Mouse (Mus musculus) kidney, embryonic 16.5 days (tissue): ENCODE results near the gene Prtg. TPM values are rescaled to one million over a fixed set of nuclear protein-coding genes. Genes with fewer than 3 reads are reported as not detected.
A peak's percentile ranks its signal among the peaks of the same experiment; 100 is the strongest.

Source experiments
- ATAC-seq: fragments of 200-750 bp; cut with Nextera tagmentation; 2 replicates; pipeline ENCODE4 v1.8.0; 2017; ENCODE audit warnings: moderate TSS enrichment; ENCODE audit not compliant: low FRiP score, low TSS enrichment
- H3K27ac ChIP-seq: fragments of 300-500 bp; sonication (generic); 2 replicates; pipeline ENCODE4 v1.5.1; 2014; ENCODE audit warnings: low read length
- H3K27me3 ChIP-seq: fragments of 300-500 bp; sonication (generic); 2 replicates; pipeline ENCODE4 v1.6.1; 2014; ENCODE audit warnings: low read length, control low read depth, mixed read lengths; ENCODE audit not compliant: insufficient read depth
- H3K36me3 ChIP-seq: fragments of 300-500 bp; sonication (generic); 2 replicates; pipeline ENCODE4 v1.6.1; 2014; ENCODE audit warnings: low read length, control low read depth, mixed read lengths; ENCODE audit not compliant: insufficient read depth
- H3K4me1 ChIP-seq: fragments of 300-500 bp; sonication (generic); 2 replicates; pipeline ENCODE4 v1.6.1; 2014; ENCODE audit warnings: low read length, control low read depth, mixed read lengths; ENCODE audit not compliant: insufficient read depth
- H3K4me2 ChIP-seq: fragments of 300-500 bp; sonication (generic); replicated peaks from 2 replicates; pipeline ENCODE4 v1.6.1; 2014; ENCODE audit warnings: low read depth, low read length
- H3K4me3 ChIP-seq: fragments of 300-500 bp; sonication (generic); 2 replicates; pipeline ENCODE4 v1.5.1; 2014; ENCODE audit warnings: mild to moderate bottlenecking, low read length
- H3K9ac ChIP-seq: fragments of 300-500 bp; sonication (generic); replicated peaks from 2 replicates; pipeline ENCODE4 v1.6.1; 2014; ENCODE audit warnings: low read length
- H3K9me3 ChIP-seq: fragments of 300-500 bp; sonication (generic); 2 replicates; pipeline ENCODE4 v1.6.1; 2016; ENCODE audit warnings: low read length, control low read depth
- WGBS: fragments of 180-500 bp; shearing (Covaris S2); extraction: QIAGEN DNeasy Blood & Tissue Kit; methylation state at CpG from one replicate; pipeline ENCODE4 v1.1.7; 2014; 5-methylcytosine and 5-hydroxymethylcytosine counted together
- polyA plus RNA-seq: library from polyadenylated mRNA; unstranded; fragments of >200 nt; fragmentation: Nextera tagmentation; extraction: Ambion mirVana; gene quantifications from 2 replicates; pipeline ENCODE4 v1.2.1, GENCODE M21; 2015

Prtg gene
- polyA plus RNA-seq, 1 experiment from 2014 or later: 1.8 TPM

DNA sequence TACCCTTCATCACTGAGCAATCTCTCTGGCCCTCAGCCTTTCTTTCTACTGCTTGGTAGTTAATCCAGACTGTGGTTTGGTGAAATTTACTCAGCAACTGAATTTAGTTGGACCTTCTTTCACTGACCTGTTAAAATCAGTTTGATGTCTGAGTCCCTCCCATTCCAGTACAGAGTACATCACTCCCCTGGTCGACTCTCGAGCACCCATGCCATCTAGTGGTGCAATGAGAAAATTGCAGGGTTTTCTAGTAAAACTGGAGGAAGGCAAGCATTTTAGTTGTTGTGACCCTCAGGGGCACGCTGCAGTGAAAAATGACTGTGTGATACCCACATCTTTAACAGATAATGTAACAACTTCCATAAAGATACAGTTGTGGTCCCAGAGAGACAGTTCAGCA, 77.3 kb downstream of the Prtg start:
- 0 out of 2 replicates have a peak, but pooled peaks have one; percentile 29 for ATAC-seq
- Histone ChIP-seq H3K4me3 (no peak overlapping the region), H3K9ac (no peak overlapping the region), H3K36me3 (no peaks in the 10 kb centered on the region), H3K4me1 (peaks cover 35% of the 10 kb centered on the region), H3K9me3 (no peaks in the 10 kb centered on the region), H3K4me2 (no peak overlapping the region), H3K27ac (no peak overlapping the region), H3K27me3 (no peaks in the 10 kb centered on the region)
- WGBS: 10% methylated on average over 3 of the region's 3 CpGs

GRCm38 (mm10) chr9:72889777-72890176, 83.1 kb downstream of the Prtg start:
- Histone ChIP-seq H3K4me3 (no peak overlapping the region), H3K9ac (no peak overlapping the region), H3K4me2 (no peak overlapping the region), H3K27ac (no peak overlapping the region), H3K9me3 (peaks cover 3% of the 10 kb centered on the region; the same call in 1 of the 2 replicates), H3K27me3 (no peaks in the 10 kb centered on the region), H3K4me1 (no peaks in the 10 kb centered on the region), H3K36me3 (peaks cover 4% of the 10 kb centered on the region)
- ATAC-seq: no peak
- WGBS: 82% methylated on average over 1 of the region's 1 CpGs

GRCm38 (mm10) chr9:72890499-72891085, 83.9 kb downstream of the Prtg start:
- peaks cover 6% of the 10 kb centered on the region; the same call in 1 of the 2 replicates for H3K9me3 ChIP-seq
- 82% methylated on average over 10 of the region's 10 CpGs for WGBS

GRCm38 (mm10) chr9:72892761-72893160, 86.1 kb downstream of the Prtg start:
- no peak overlapping the region for H3K27ac ChIP-seq
- H3K9me3 ChIP-seq: peaks cover 6% of the 10 kb centered on the region; the same call in 1 of the 2 replicates
- H3K36me3 ChIP-seq: peaks cover 9% of the 10 kb centered on the region
- H3K9ac ChIP-seq: no peak overlapping the region
- H3K27me3 ChIP-seq: no peaks in the 10 kb centered on the region
- ATAC-seq: no peak
- WGBS: 95% methylated on average over 5 of the region's 5 CpGs
- no peaks in the 10 kb centered on the region for H3K4me1 ChIP-seq
- no peak overlapping the region for H3K4me3 ChIP-seq
- H3K4me2 ChIP-seq: no peak overlapping the region

More at GRCm38 (mm10) chr9:72890499-72891085, 83.9 kb downstream of the Prtg start:
- Histone ChIP-seq H3K4me2 (no peak overlapping the region), H3K27me3 (no peaks in the 10 kb centered on the region), H3K9ac (no peak overlapping the region), H3K4me1 (no peaks in the 10 kb centered on the region), H3K4me3 (no peak overlapping the region), H3K36me3 (peaks cover 9% of the 10 kb centered on the region), H3K27ac (no peak overlapping the region)
- no peak for ATAC-seq

DNA sequence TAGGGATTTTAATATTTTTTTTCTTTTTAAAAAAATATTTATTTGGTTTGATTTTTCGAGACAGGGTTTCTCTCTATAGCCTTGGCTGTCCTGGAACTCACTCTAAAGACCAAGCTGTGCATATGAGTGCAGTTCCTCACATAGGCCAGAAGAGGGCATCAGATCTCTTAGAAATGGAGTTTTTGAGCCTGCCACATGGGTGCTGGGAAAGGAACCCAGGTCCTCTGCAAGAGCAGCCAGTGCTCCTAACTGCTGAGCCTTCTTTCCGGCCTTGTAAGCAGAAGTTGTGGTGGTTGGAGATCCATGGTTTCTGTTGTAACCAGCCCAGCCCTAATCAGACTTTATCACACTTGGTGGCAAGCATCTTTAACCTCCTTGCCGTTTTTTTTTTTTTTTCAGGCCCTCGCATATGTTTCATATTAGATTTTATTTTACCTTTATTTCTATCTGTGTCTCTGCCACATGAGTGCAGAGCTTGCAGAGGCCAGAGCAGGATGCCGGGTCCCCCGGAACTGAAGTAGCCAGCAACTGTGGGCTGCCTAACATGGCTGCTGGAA, 88.2 kb downstream of the Prtg start:
- WGBS: 96% methylated on average over 6 of the region's 6 CpGs
- H3K9ac ChIP-seq: no peak overlapping the region
- H3K4me2 ChIP-seq: no peak overlapping the region
- H3K4me3 ChIP-seq: no peak overlapping the region
- H3K27me3 ChIP-seq: no peaks in the 10 kb centered on the region
- no peak overlapping the region for H3K27ac ChIP-seq
- H3K9me3 ChIP-seq: peaks cover 6% of the 10 kb centered on the region; the same call in 1 of the 2 replicates
- H3K4me1 ChIP-seq: no peaks in the 10 kb centered on the region
- ATAC-seq: no peak
- H3K36me3 ChIP-seq: peaks cover 9% of the 10 kb centered on the region

DNA sequence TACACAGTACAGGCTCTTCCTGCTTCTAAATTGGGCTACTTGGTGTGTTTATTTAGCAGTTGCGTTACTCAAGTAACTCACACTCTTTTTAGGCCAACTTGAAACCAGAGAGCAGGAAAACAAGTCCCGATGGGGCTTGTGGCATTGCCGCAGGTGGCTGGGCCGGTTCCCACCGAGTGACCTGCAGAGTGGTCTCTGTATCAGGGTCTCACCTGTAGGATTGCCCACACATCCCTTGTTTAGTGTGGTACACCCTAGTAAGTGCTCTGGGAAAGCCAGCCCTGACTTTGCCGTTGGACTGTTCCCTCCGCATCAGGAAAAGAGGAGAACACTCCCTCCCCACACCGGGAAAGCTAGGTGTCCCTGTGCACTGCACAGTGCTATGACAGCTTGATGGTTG, 95.4 kb downstream of the Prtg start:
- no peak for ATAC-seq
- no peaks in the 10 kb centered on the region for H3K4me1 ChIP-seq
- 65% methylated on average over 8 of the region's 8 CpGs for WGBS

GRCm38 (mm10) chr9:72902611-72903010, 95.9 kb downstream of the Prtg start:
- no peak for ATAC-seq
- 91% methylated on average over 5 of the region's 5 CpGs for WGBS

More for the DNA sequence above, 95.4 kb downstream of the Prtg start:
- Histone ChIP-seq H3K9me3 (no peaks in the 10 kb centered on the region), H3K4me2 (no peak overlapping the region), H3K4me3 (no peak overlapping the region), H3K27ac (no peak overlapping the region), H3K27me3 (no peaks in the 10 kb centered on the region), H3K36me3 (0 out of 2 replicates have a peak, but pooled peaks cover 5% of the 10 kb centered on the region), H3K9ac (no peak overlapping the region)

GRCm38 (mm10) chr9:72906693-72907103, 100.0 kb downstream of the Prtg start:
- Histone ChIP-seq H3K27ac (no peak overlapping the region), H3K4me2 (no peak overlapping the region), H3K27me3 (no peaks in the 10 kb centered on the region), H3K9ac (no peak overlapping the region), H3K4me3 (no peak overlapping the region), H3K36me3 (0 out of 2 replicates have a peak, but pooled peaks cover 8% of the 10 kb centered on the region), H3K4me1 (no peaks in the 10 kb centered on the region), H3K9me3 (no peaks in the 10 kb centered on the region)
- ATAC-seq: no peak
- 65% methylated on average over 6 of the region's 6 CpGs for WGBS

More at GRCm38 (mm10) chr9:72902611-72903010, 95.9 kb downstream of the Prtg start:
- Histone ChIP-seq H3K4me1 (no peaks in the 10 kb centered on the region), H3K27me3 (no peaks in the 10 kb centered on the region), H3K27ac (no peak overlapping the region), H3K9me3 (no peaks in the 10 kb centered on the region), H3K36me3 (0 out of 2 replicates have a peak, but pooled peaks cover 5% of the 10 kb centered on the region), H3K9ac (no peak overlapping the region), H3K4me3 (no peak overlapping the region), H3K4me2 (no peak overlapping the region)

GRCm38 (mm10) chr9:72911381-72911780, 104.7 kb downstream of the Prtg start:
- Histone ChIP-seq H3K4me3 (no peak overlapping the region), H3K4me2 (no peak overlapping the region), H3K9me3 (no peaks in the 10 kb centered on the region), H3K27ac (no peak overlapping the region), H3K4me1 (no peaks in the 10 kb centered on the region), H3K9ac (no peak overlapping the region), H3K27me3 (no peaks in the 10 kb centered on the region), H3K36me3 (peaks cover 8% of the 10 kb centered on the region)
- ATAC-seq: no peak
- 91% methylated on average over 2 of the region's 2 CpGs for WGBS

- Histone ChIP-seq H3K4me2 (peak overlapping the region; percentile 32), H3K36me3 (peaks cover 8% of the 10 kb centered on the region), H3K27ac (no peak overlapping the region), H3K9me3 (no peaks in the 10 kb centered on the region), H3K9ac (0 out of 2 replicates have a peak overlapping the region, but pooled peaks have one; percentile 26), H3K4me1 (no peaks in the 10 kb centered on the region), H3K27me3 (no peaks in the 10 kb centered on the region), H3K4me3 (no peak overlapping the region)
- ATAC-seq: no peak
- 40% methylated on average over 6 of the region's 6 CpGs for WGBS
These were observed 106.9 kb downstream of the Prtg start for GRCm38 (mm10) chr9:72913551-72913950.
